Mouse (Mus musculus) erythroblast, adult 5-6 weeks (primary cell): ENCODE results near the gene Cd86. TPM values are rescaled to one million over a fixed set of nuclear protein-coding genes. Genes with fewer than 3 reads are reported as not detected.

ENCODE experiments used
- ATAC-seq: replicated peaks from 2 replicates; pipeline ENCODE4 v1.8.0; 2016; ENCODE audit warnings: moderate number of reproducible peaks, mild to moderate bottlenecking, moderate TSS enrichment, inconsistent platforms; ENCODE audit not compliant: poor library complexity, low FRiP score, severe bottlenecking
- total RNA-seq, 2 experiments: library from RNA; stranded (forward) in 1 of 2; stranded (reverse) in 1 of 2; fragments of 150-400 nt in 1 of 2; fragments of 200-764, 138-1000 nt in 1 of 2; gene quantifications; 2 replicates each; pipeline versions ENCODE4 v1.2.3 to v1.2.4; 2015 to 2017; ENCODE audit warnings: low replicate concordance in 2 of 2

Cd86 gene
- total RNA-seq, 2 experiments from 2014 or later, result 6.6 to 6.7 TPM

GRCm38 (mm10) chr16:36622320-36622719 lies 43.6 kb downstream of the Cd86 start:
- no peak for ATAC-seq

GRCm38 (mm10) chr16:36621108-36621507 lies 44.8 kb downstream of the Cd86 start:
- ATAC-seq, result no peak

- ATAC-seq, result no peak
Measured at GRCm38 (mm10) chr16:36613701-36614100, 52.2 kb downstream of the Cd86 start.

GRCm38 (mm10) chr16:36602632-36603031 lies 63.2 kb downstream of the Cd86 start:
- ATAC-seq, result no peak

GRCm38 (mm10) chr16:36598265-36598664 lies 67.6 kb downstream of the Cd86 start:
- no peak for ATAC-seq

GRCm38 (mm10) chr16:36596671-36597410 lies 69.0 kb downstream of the Cd86 start:
- no peak for ATAC-seq

- ATAC-seq, result no peak
Measured at GRCm38 (mm10) chr16:36589898-36590297, 76.0 kb downstream of the Cd86 start.

- no peak for ATAC-seq
Measured at GRCm38 (mm10) chr16:36587971-36588370, 77.9 kb downstream of the Cd86 start.

- ATAC-seq, result no peak
Measured at GRCm38 (mm10) chr16:36582073-36582472, 83.8 kb downstream of the Cd86 start.

- ATAC-seq, result no peak
Measured at GRCm38 (mm10) chr16:36571942-36572341, 93.9 kb downstream of the Cd86 start.

GRCm38 (mm10) chr16:36561386-36562338 lies 104.2 kb downstream of the Cd86 start, which contains the start of gene Casr:
Casr (minus strand) TSS chr16:36562141.
- no peak for ATAC-seq

- ATAC-seq, result no peak
Measured at GRCm38 (mm10) chr16:36559573-36559972, 106.3 kb downstream of the Cd86 start.

- no peak for ATAC-seq
Measured at GRCm38 (mm10) chr16:36555672-36556165, 110.2 kb downstream of the Cd86 start.

Other genes starting within 250 kb of the Cd86 start
- 3.1 TPM in 1 of 2 replicates, not detected in the other for gene Stfa3, start 210.7 kb downstream of the Cd86 start, total RNA-seq (2015; ENCODE audit: low replicate concordance)
- gene Stfa3, start 210.7 kb downstream of the Cd86 start, total RNA-seq (2017; ENCODE audit: low replicate concordance), result 9.5 TPM in 1 of 2 replicates, not detected in the other
- gene Casr, start 103.9 kb downstream of the Cd86 start, total RNA-seq (2015; ENCODE audit: low replicate concordance), result not detected in 2 replicates
- 0.14 TPM in 1 of 2 replicates, not detected in the other for gene Casr, start 103.9 kb downstream of the Cd86 start, total RNA-seq (2017; ENCODE audit: low replicate concordance)
- not detected in 2 replicates for gene Ildr1, start 27.9 kb upstream of the Cd86 start, total RNA-seq (2015; ENCODE audit: low replicate concordance)
- gene Ildr1, start 27.9 kb upstream of the Cd86 start, total RNA-seq (2017; ENCODE audit: low replicate concordance), result not detected in 2 replicates
- gene Slc15a2, start 118.9 kb upstream of the Cd86 start, total RNA-seq (2015; ENCODE audit: low replicate concordance), result 112 and 136 TPM in 2 replicates
- gene Slc15a2, start 118.9 kb upstream of the Cd86 start, total RNA-seq (2017; ENCODE audit: low replicate concordance), result 195 and 265 TPM in 2 replicates
- gene Iqcb1, start 162.3 kb upstream of the Cd86 start, total RNA-seq (2015; ENCODE audit: low replicate concordance), result 1.7 TPM in 1 of 2 replicates, not detected in the other
- 1.7 and 3.9 TPM in 2 replicates for gene Iqcb1, start 162.3 kb upstream of the Cd86 start, total RNA-seq (2017; ENCODE audit: low replicate concordance)
- not detected in 2 replicates for gene Eaf2, start 208.9 kb upstream of the Cd86 start, total RNA-seq (2015; ENCODE audit: low replicate concordance)
- 1.4 TPM in 1 of 2 replicates, not detected in the other for gene Eaf2, start 208.9 kb upstream of the Cd86 start, total RNA-seq (2017; ENCODE audit: low replicate concordance)
- 17.6 and 30.0 TPM in 2 replicates for gene Golgb1, start 209.1 kb upstream of the Cd86 start, total RNA-seq (2015; ENCODE audit: low replicate concordance)
- gene Golgb1, start 209.1 kb upstream of the Cd86 start, total RNA-seq (2017; ENCODE audit: low replicate concordance), result 36.8 and 42.0 TPM in 2 replicates